Mouse (Mus musculus): ENCODE data around the gene Ap1b1.

DNA sequence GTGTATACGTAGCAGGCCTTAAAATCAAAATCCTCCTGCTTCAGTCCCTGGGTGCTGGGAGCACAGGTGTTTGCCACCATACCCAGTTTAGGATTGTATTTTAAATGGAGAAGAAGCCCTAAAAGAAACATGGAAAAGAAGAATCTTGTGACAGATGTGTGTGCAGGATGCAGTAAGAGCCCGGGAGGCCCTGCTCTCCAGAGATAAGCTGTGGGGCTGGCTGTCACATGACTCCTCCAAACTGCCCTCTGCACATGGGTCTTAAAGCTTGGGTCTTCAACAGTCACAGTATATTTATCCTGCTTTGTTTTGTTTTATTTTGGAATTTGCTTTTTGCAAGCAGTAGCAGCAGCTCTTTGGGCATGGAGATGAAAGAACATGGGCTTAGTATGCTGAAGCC, 19.1 kb upstream of the Ap1b1 start:
- TF ChIP-seq EP300 (IDR thresholded peaks at IDR 0.05; ENCODE audit: low read depth): no peak
- no peak for TF ChIP-seq CTCF (IDR thresholded peaks at IDR 0.05; ENCODE audit: low read depth)
